Mouse (Mus musculus): ENCODE results near the gene Slit1.

DNA sequence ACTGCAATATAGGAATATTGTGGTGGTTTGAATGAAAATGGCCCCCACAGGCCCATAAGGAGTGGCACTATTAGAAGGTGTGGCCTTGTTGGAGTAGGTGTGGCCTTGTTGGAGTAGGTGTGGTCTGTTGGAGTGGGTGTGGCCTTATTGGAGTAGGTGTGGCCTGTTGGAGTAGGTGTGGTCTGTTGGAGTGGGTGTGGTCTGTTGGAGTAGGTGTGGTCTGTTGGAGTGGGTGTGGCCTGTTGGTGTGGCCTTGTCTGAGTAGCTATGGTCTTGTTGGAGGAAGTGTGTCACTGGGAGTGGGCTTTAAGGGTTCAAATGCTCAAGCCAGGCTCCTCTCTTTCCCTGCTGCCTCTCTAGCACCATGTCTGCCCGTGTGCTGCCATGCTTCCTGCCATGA is 63.2 kb downstream of the Slit1 start:
- no peak for TF ChIP-seq EP300 (IDR thresholded peaks at IDR 0.05; ENCODE audit: low read depth)
- no peak for TF ChIP-seq CTCF (IDR thresholded peaks at IDR 0.05; ENCODE audit: low read depth)
